Mouse (Mus musculus): ENCODE measurements around the gene Fbxo36. TPM values are rescaled to one million over a fixed set of nuclear protein-coding genes. Genes with fewer than 3 reads are reported as not detected.

Gene Fbxo36
- polyA plus RNA-seq, 1 experiment from 2014 or later, result 9.5 TPM

DNA sequence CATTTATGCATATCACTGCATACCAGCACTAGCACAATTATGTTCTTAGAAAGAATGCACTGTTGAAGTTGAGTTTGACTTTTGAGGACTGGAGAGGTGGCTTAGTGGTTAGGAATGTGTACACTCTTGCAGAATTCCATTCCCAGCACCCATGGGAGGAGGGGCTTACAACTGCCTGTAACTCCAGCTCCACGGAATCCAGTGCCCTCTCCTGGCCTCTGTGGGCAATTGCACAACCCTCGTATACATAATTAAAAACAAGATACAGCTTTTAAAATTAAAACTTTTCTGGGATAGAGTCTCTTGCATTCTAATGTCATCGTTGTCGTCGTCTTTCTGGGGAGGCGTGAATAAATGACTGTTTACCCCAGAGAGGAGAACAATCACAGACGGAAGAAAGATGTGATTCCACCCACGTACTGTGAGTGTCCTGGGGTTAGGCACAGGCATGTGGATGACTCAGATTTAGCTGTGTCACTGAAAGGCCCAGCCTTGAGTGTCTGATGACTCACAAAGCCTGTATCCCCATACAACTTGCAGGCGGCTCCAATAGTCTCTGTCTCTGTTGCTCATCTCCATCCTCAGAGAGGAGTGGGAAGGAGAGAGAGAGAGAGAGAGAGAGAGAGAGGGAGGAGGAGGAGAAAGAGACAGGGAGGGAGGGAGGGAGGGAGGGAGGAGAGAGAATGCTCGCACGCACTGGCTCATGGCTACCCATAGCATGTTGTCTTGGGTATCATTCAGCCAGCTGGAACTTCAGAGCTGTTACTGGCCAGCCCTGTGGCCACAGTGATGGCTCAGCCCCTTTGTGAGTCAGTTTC, 41.8 kb downstream of the Fbxo36 start:
- Histone ChIP-seq H3K4me2 (no peak overlapping the region), H3K9me3 (no peaks in the 10 kb centered on the region), H3K27ac (no peak overlapping the region), H3K9ac (no peak overlapping the region), H3K4me3 (replicated peaks) (no peak overlapping the region), H3K4me1 (peaks cover 3% of the 10 kb centered on the region; the same call in 1 of the 2 replicates), H3K27me3 (no peaks in the 10 kb centered on the region), H3K36me3 (replicated peaks) (no peaks in the 10 kb centered on the region)
- WGBS, result 65% methylated on average over 11 of the region's 11 CpGs
- ATAC-seq (ENCODE audit: low FRiP score), result no peak

DNA sequence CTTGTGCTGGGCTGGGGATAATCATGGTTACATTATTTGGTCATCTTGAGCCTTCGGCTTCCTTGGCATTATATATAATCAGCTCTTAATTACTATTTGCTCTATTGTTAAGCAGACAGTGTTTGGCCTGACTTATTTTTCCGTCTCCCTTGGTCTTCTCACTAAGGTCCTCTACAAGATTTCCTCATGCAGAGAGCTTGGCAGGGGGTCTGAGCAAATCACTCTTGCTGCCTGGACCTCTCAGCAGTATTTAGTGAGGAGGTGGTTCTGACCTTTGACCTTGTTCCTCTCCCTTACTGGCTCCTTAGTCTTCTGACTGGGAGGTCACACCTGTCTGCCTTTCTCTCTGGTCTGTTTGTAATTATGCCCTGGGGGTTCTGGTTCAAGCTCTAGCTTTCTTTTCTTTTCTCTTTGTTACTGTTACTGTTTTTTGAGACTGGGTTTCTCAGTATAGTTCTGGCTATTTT, 42.5 kb downstream of the Fbxo36 start:
- no peak overlapping the region for H3K4me2 ChIP-seq
- H3K27me3 ChIP-seq, result no peaks in the 10 kb centered on the region
- no peak for ATAC-seq (ENCODE audit: low FRiP score)
- H3K9ac ChIP-seq, result no peak overlapping the region
- peaks cover 3% of the 10 kb centered on the region; the same call in 1 of the 2 replicates for H3K4me1 ChIP-seq
- 29% methylated on average over 2 of the region's 2 CpGs for WGBS
- H3K27ac ChIP-seq, result no peak overlapping the region
- H3K36me3 ChIP-seq (replicated peaks), result no peaks in the 10 kb centered on the region
- H3K4me3 ChIP-seq (replicated peaks), result no peak overlapping the region
- no peaks in the 10 kb centered on the region for H3K9me3 ChIP-seq

DNA sequence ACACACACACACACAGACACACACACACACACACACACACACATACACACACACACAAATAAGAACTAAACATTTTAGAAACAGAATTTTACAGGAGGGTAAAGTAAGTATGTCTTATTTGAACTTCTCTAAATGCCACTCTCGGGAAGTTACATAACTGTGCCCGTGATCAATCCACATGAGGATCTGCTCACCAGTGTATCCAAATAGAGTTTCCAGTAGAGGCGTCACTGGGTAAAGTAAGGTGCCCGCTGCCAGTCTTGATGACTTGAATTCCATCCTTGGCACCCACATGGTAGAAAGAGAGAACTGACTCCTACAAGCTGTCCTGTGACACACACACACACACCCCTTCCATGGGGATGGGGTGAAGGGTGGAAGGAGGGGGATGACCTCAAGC, 43.3 kb downstream of the Fbxo36 start:
- WGBS, result 91% methylated on average over 4 of the region's 4 CpGs
- Histone ChIP-seq H3K9me3 (no peaks in the 10 kb centered on the region), H3K4me3 (replicated peaks) (no peak overlapping the region), H3K4me2 (no peak overlapping the region), H3K4me1 (peaks cover 3% of the 10 kb centered on the region; the same call in 1 of the 2 replicates), H3K27ac (no peak overlapping the region), H3K9ac (no peak overlapping the region), H3K36me3 (replicated peaks) (no peaks in the 10 kb centered on the region), H3K27me3 (no peaks in the 10 kb centered on the region)
- no peak for ATAC-seq (ENCODE audit: low FRiP score)

DNA sequence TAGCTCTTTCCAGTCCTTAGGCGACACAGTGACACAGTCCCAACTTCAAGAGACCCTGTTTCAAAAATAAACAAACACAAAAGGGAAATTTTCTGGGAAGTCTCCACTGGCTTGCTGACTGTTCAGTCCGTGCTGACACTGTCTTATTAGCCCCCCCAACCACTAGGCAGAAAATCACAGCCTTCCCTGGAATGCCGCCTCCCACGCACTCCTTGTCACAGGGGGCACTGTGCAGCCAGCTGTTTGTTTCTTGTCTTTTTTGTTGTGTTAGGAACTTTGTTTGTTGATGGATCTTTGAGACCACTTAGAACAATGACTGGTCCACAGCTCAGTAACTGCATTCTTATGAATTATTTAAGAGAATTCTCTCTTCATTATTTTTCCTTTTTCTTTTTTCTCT, 44.2 kb downstream of the Fbxo36 start:
- Histone ChIP-seq H3K4me2 (no peak overlapping the region), H3K4me1 (peaks cover 3% of the 10 kb centered on the region; the same call in 1 of the 2 replicates), H3K4me3 (replicated peaks) (no peak overlapping the region), H3K9me3 (no peaks in the 10 kb centered on the region), H3K36me3 (replicated peaks) (no peaks in the 10 kb centered on the region), H3K9ac (no peak overlapping the region), H3K27me3 (no peaks in the 10 kb centered on the region), H3K27ac (no peak overlapping the region)
- ATAC-seq (ENCODE audit: low FRiP score), result no peak
- WGBS, result 71% methylated on average over 4 of the region's 4 CpGs

DNA sequence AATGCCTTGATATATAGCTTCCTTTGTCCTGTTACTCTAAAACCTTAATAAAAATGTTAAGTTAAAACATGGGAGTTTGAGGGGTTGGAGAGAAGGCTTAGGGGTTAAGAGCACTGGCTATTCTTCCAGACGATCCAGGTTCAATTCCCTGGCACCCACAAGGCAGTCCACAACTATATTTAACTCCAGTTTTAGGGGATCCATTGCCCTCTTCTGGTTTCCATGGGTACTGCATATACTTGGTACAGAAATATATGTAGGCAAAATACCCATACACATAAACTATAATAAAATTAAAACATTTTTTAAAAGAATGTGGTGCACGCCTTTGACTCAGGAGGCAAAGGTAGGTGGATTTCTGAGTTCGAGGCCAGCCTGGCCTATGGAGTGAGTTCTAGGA, 45.5 kb downstream of the Fbxo36 start:
- Histone ChIP-seq H3K27ac (no peak overlapping the region), H3K9me3 (no peaks in the 10 kb centered on the region), H3K4me1 (peaks cover 13% of the 10 kb centered on the region), H3K4me3 (replicated peaks) (no peak overlapping the region), H3K4me2 (no peak overlapping the region), H3K27me3 (no peaks in the 10 kb centered on the region), H3K36me3 (replicated peaks) (no peaks in the 10 kb centered on the region), H3K9ac (no peak overlapping the region)
- ATAC-seq (ENCODE audit: low FRiP score), result no peak
- WGBS, result 87% methylated on average over 3 of the region's 3 CpGs

DNA sequence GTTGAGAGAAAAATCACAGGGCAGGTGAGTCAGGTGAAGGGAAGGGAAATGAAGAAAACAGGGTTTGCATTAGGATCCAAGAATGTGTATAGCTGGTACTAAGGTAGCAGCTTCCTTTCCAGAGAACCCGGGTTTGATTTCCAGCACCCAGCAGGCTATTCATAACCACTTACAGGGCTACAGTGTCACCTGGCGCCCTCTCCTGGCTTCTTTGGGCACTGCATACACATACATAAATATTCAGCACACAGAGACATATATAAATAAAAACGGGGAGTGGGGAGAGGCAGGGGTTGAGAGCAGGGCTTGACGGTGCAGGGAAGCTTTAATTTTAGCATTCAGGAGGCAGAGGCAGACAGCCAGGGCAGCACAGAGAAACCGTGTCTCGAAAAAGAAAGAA, 46.3 kb downstream of the Fbxo36 start:
- no peaks in the 10 kb centered on the region for H3K9me3 ChIP-seq
- H3K4me1 ChIP-seq, result peaks cover 18% of the 10 kb centered on the region
- no peak overlapping the region for H3K4me3 ChIP-seq (replicated peaks)
- H3K27ac ChIP-seq, result no peak overlapping the region
- H3K9ac ChIP-seq, result no peak overlapping the region
- no peaks in the 10 kb centered on the region for H3K36me3 ChIP-seq (replicated peaks)
- H3K4me2 ChIP-seq, result no peak overlapping the region
- WGBS, result 90% methylated on average over 6 of the region's 6 CpGs
- no peaks in the 10 kb centered on the region for H3K27me3 ChIP-seq
- ATAC-seq (ENCODE audit: low FRiP score), result no peak

DNA sequence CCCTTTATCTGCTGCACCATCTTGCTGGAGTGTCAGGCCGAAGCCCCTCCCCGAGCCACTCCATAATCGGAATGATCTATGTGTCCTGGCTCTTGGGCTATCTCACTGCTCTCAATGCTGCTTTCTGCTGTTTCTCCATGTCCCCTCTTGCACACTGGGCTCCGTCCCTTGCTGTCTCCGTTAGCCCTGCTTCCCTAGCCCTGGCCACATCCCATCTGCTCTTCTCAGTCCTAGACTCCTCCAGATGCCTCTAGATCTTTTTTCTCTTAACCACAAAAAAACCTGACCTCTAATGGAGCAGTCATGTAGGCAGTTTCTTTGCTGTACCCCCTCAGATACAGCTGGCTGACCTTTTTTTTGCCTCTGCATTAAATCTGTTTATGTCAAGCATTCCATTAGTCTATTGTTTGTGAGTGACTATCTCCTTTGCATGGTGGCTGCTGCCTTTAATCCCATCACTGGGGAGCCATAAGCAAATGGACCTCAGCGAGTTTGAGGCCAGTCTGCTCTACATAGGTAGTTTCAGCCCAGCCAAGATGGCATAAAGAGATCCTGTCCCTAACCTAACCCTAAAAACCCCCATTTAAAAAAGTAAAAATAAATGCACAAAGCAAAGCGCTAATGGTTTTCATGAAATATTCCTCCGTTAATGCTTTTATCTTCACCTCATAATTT, 49.8 kb downstream of the Fbxo36 start:
- Histone ChIP-seq H3K4me3 (replicated peaks) (no peak overlapping the region), H3K9ac (no peak overlapping the region), H3K27me3 (no peaks in the 10 kb centered on the region), H3K9me3 (no peaks in the 10 kb centered on the region), H3K4me1 (peaks cover 14% of the 10 kb centered on the region), H3K36me3 (replicated peaks) (no peaks in the 10 kb centered on the region), H3K4me2 (peak overlapping the region; percentile 10), H3K27ac (peak overlapping the region; percentile 86)
- peak; percentile 62 for ATAC-seq (ENCODE audit: low FRiP score)
- 39% methylated on average over 8 of the region's 8 CpGs for WGBS

DNA sequence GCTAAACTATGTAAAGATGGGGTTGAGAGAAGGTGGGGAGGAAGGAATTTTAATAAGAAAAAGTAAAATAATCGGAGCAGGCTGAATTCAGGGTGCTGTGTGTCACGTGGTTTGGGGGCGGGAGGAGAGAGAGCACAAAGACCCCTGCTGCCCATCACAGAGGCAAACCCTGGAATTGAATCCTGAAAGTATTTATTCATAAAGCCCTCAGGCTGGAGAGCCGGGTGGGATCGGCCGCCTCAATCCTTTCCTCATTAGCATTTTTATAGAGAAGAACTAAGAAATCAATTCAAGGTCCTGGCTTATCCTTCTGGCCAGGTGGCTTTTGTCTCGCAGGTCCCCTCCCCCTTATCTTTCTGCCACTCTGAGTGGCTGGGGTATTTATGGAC, 50.4 kb downstream of the Fbxo36 start:
- H3K9ac ChIP-seq, result no peak overlapping the region
- under 1% methylated on average over 7 of the region's 7 CpGs for WGBS
- peak; percentile 91 for ATAC-seq (ENCODE audit: low FRiP score)

DNA sequence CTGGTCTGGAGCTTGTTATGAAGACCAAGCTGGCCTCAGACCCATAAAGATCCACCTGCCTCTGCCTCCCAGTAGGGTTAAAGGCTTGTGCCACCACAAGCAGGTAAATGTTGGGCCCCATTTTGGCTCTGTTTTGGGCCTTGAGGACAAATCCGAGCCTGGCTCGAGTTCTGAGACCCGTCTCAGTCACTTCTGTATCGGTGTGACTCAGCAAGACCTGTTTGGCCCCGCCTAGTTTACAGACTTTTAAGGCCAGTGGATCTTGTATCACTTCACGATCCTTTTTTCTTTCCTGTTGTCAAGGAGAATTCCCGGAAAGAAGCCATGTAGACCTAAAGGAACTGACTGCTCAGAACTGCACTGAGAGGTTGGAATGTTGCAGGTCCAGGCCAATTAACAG, 50.9 kb downstream of the Fbxo36 start:
- H3K27ac ChIP-seq, result peak overlapping the region; percentile 86
- no peak overlapping the region for H3K9ac ChIP-seq
- peaks cover 14% of the 10 kb centered on the region for H3K4me1 ChIP-seq
- no peaks in the 10 kb centered on the region for H3K9me3 ChIP-seq
- peak overlapping the region; percentile 10; the same call in 1 of the 2 replicates for H3K4me2 ChIP-seq
- H3K27me3 ChIP-seq, result no peaks in the 10 kb centered on the region
- no peak overlapping the region for H3K4me3 ChIP-seq (replicated peaks)
- ATAC-seq (ENCODE audit: low FRiP score), result no peak; the same call in 1 of the 2 replicates
- H3K36me3 ChIP-seq (replicated peaks), result no peaks in the 10 kb centered on the region
- 64% methylated on average over 7 of the region's 7 CpGs for WGBS

More for the DNA sequence above, 50.4 kb downstream of the Fbxo36 start:
- Histone ChIP-seq H3K36me3 (replicated peaks) (no peaks in the 10 kb centered on the region), H3K27me3 (no peaks in the 10 kb centered on the region), H3K27ac (peak overlapping the region; percentile 86), H3K9me3 (no peaks in the 10 kb centered on the region), H3K4me2 (peak overlapping the region; percentile 10), H3K4me1 (peaks cover 14% of the 10 kb centered on the region), H3K4me3 (replicated peaks) (no peak overlapping the region)

DNA sequence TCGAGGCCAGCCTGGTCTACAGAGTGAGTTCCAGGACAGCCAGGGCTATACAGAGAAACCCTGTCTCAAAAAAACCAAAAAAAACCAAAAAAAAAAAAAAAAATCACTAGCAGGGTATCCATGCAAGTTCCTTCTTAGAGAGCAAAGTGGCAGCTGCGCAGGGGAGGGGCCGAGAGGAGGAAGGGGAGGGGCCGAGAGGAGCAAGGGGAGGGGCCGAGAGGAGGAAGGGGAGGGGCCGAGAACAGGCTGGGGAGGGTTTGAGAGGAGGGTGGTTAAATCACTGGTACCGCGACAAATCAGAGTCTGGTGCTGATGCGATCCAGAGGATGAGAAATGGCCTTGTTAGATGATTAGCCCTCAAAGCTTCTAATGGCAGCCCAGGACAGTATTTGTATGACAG, 52.1 kb downstream of the Fbxo36 start:
- H3K36me3 ChIP-seq (replicated peaks), result no peaks in the 10 kb centered on the region
- no peaks in the 10 kb centered on the region for H3K9me3 ChIP-seq
- ATAC-seq (ENCODE audit: low FRiP score), result no peak
- no peak overlapping the region for H3K27ac ChIP-seq
- H3K27me3 ChIP-seq, result no peaks in the 10 kb centered on the region
- WGBS, result 93% methylated on average over 8 of the region's 9 CpGs
- peaks cover 14% of the 10 kb centered on the region for H3K4me1 ChIP-seq
- no peak overlapping the region for H3K9ac ChIP-seq
- no peak overlapping the region for H3K4me2 ChIP-seq
- H3K4me3 ChIP-seq (replicated peaks), result no peak overlapping the region

DNA sequence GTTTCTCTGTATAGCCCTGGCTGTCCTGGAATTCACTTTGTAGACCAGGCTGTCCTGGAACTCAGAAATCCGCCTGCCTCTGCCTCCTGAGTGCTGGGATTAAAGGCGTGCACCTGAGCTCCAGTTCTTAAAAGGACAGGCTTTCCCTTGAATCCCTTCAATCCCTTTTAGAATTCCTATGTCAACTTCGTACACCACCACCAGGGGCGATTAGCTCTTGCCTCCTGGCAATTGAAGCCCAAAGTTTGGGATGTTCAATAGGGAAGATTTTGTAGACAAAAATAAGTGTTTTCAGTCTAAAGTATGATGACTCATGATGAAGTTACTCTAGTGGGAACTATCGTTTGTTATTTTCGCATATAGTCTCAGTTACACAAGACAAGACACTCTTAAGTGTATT, 57.7 kb downstream of the Fbxo36 start:
- Histone ChIP-seq H3K4me1 (no peaks in the 10 kb centered on the region), H3K4me2 (no peak overlapping the region), H3K36me3 (replicated peaks) (no peaks in the 10 kb centered on the region), H3K9ac (no peak overlapping the region), H3K27me3 (no peaks in the 10 kb centered on the region), H3K9me3 (no peaks in the 10 kb centered on the region), H3K27ac (no peak overlapping the region), H3K4me3 (replicated peaks) (no peak overlapping the region)
- ATAC-seq (ENCODE audit: low FRiP score), result no peak
- 91% methylated on average over 6 of the region's 6 CpGs for WGBS

DNA sequence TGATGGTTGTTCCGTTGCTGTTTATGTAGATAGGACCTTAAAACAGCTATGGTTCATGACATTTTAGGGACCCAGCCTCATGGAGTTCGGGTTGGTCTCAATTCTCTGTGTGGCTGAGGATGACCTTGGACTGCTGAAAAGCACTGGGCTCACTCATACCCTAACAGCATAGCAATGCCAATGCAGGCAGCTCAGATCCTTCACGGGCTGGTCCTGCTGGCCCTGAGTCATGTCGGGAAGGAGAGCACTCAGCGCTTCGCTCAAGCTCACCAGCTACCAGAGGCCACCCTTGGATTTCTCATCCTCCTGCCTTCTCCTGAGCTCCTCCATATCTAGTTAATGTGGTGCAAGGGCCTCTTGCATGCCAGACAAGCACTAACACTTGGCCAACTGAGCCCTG, 59.5 kb downstream of the Fbxo36 start:
- no peak overlapping the region for H3K4me2 ChIP-seq
- H3K9ac ChIP-seq, result no peak overlapping the region
- H3K4me3 ChIP-seq (replicated peaks), result no peak overlapping the region
- H3K9me3 ChIP-seq, result no peaks in the 10 kb centered on the region
- WGBS, result 95% methylated on average over 6 of the region's 6 CpGs
- H3K4me1 ChIP-seq, result no peaks in the 10 kb centered on the region
- no peaks in the 10 kb centered on the region for H3K27me3 ChIP-seq
- ATAC-seq (ENCODE audit: low FRiP score), result no peak
- H3K27ac ChIP-seq, result no peak overlapping the region
- H3K36me3 ChIP-seq (replicated peaks), result no peaks in the 10 kb centered on the region

Measured in forebrain, embryonic 12.5 days (tissue).